Mouse (Mus musculus): ENCODE results near the gene Prc1. TPM values are rescaled to one million over a fixed set of nuclear protein-coding genes. Genes with fewer than 3 reads are reported as not detected.

Prc1 gene
- 5.7 and 6.1 TPM in 2 replicates for total RNA-seq (2017)

DNA sequence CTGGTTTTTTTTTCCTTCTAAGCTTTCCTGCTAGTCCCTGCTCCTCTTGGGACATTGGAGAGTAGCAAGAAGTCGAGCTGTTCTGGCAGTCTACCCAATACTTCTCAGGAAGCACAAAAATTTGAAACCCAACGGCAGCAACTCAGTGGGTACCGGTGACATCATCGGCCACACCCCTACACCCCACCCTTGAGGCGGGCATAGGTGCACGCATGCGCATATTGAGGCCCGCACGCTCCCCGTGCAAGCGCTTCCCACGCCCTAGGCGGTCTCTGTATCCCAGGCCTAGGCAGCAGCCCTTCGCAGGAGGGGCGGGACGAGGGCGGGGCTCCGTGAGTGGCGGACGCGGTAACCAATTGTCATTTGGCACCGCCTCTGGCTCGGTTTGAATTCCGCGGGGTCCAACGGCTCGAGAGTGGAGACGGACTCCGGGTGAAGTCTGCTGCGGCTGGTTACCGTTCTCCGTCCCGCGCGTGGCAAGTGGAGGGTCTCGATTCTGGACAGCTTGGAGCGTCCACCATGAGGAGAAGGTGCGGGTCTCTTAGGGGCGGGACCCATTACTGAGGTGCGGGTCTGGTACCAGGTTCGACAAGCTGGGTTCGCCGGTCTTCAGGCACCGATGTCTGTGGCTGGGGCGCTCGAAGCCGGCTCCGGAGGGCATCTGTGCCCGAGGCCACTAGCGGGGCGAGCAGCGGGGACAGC, at the start of gene Prc1:
Gene Prc1 (plus strand): TSS at position 389 of the 702 bp plus-strand sequence.
- ATAC-seq (ENCODE audit: extremely low read depth, insufficient number of reproducible peaks, low FRiP score, poor library complexity, severe bottlenecking) = peak; percentile 99

DNA sequence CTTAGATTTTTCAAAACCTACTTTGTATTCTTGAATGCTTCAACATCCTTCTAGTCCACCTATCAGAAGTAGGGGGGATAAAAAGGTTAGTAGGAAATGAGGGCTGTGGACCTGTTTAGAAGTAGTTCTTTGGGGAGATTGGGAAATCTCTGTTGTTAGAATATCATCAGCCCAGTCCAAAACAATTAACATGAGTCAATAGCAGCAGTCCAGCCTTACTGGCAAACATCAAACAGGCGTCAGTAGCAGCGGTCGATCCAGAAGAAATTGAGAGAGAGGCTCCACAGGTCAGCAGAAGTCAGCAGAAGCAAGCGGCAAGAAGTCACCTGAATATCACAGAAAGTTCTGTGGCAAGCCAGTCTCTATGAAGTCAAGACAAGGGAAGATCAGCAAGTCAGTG, 49.4 kb upstream of the Prc1 start:
- ATAC-seq (ENCODE audit: extremely low read depth, insufficient number of reproducible peaks, low FRiP score, poor library complexity, severe bottlenecking) = no peak

GRCm38 (mm10) chr7:80246148-80246721, 48.0 kb upstream of the Prc1 start, which contains the start of gene Ttll13:
Gene Ttll13, plus strand, starts transcription at chr7:80246376.
- ATAC-seq (ENCODE audit: extremely low read depth, insufficient number of reproducible peaks, low FRiP score, poor library complexity, severe bottlenecking) = peak; percentile 99

GRCm38 (mm10) chr7:80246859-80247258, 47.4 kb upstream of the Prc1 start:
- no peak for ATAC-seq (ENCODE audit: extremely low read depth, insufficient number of reproducible peaks, low FRiP score, poor library complexity, severe bottlenecking)

DNA sequence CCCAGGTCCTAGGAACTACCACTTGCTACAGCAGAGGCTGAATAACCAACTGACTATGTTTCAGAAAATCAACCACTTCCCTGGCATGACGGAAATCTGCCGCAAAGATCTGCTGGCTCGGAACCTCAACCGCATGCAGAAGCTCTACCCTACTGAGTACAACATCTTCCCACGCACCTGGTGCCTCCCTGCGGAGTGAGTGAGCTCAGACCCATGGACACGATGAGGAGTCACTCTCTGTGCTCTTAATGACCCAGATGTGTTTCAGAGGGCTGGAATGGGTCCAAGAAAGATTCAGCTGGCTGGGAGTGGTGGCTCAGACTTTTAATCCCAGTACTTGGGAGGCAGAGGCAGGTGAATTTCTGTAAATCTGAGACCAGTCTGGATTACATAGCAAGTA, 41.8 kb upstream of the Prc1 start:
- no peak for ATAC-seq (ENCODE audit: extremely low read depth, insufficient number of reproducible peaks, low FRiP score, poor library complexity, severe bottlenecking)

- no peak for ATAC-seq (ENCODE audit: extremely low read depth, insufficient number of reproducible peaks, low FRiP score, poor library complexity, severe bottlenecking)
These were observed 41.4 kb upstream of the Prc1 start for GRCm38 (mm10) chr7:80252886-80253285.

- no peak for ATAC-seq (ENCODE audit: extremely low read depth, insufficient number of reproducible peaks, low FRiP score, poor library complexity, severe bottlenecking)
These were observed 38.3 kb upstream of the Prc1 start for GRCm38 (mm10) chr7:80255981-80256380.

- ATAC-seq (ENCODE audit: extremely low read depth, insufficient number of reproducible peaks, low FRiP score, poor library complexity, severe bottlenecking) = no peak
These were observed 36.5 kb upstream of the Prc1 start for GRCm38 (mm10) chr7:80257706-80258105.

DNA sequence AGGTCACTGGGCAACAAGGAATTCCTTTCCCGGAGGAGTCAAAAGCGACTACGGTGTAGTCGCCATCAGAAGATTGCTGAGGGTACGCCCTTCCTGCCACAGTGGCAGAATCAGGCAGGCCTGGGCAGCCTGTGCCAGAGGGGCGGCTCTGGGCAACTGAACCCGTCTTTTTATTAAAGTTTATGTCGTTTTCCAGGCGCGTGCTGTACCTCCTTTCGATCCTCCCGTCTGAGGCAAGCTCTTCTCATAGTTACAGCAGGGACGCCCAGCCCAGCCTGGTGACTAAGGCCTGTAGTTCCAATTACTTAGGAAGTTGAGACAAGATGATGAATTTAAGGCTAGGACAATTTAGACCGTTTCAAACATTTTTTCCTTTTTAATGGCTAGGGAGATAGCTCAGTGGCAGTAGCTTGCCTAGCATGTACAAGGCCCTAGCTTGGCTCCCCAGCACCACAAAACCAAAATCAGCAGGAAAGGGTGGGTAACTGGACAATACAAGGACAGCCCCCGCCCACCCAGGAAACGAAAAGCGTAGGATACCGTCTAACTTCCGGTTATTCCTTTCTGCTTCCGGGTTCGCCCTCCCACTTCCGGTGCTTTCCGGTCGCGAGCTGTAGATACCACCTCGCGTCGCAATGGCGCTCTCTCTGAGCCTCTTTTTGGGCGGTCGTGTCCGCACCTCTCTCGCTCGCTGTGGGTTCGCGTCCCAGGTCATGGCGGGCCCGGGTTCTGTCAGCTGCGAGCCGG, 33.5 kb upstream of the Prc1 start, which contains the start of gene Ngrn:
Gene Ngrn (plus strand): TSS at position 591 of the 747 bp plus-strand sequence.
- peak; percentile 88 for ATAC-seq (ENCODE audit: extremely low read depth, insufficient number of reproducible peaks, low FRiP score, poor library complexity, severe bottlenecking)

GRCm38 (mm10) chr7:80261372-80261990, 32.8 kb upstream of the Prc1 start:
- ATAC-seq (ENCODE audit: extremely low read depth, insufficient number of reproducible peaks, low FRiP score, poor library complexity, severe bottlenecking) = peak; percentile 30; the same call in 1 of the 2 replicates

GRCm38 (mm10) chr7:80264606-80265005, 29.6 kb upstream of the Prc1 start:
- no peak for ATAC-seq (ENCODE audit: extremely low read depth, insufficient number of reproducible peaks, low FRiP score, poor library complexity, severe bottlenecking)

GRCm38 (mm10) chr7:80267764-80268163, 26.5 kb upstream of the Prc1 start:
- ATAC-seq (ENCODE audit: extremely low read depth, insufficient number of reproducible peaks, low FRiP score, poor library complexity, severe bottlenecking) = no peak

- ATAC-seq (ENCODE audit: extremely low read depth, insufficient number of reproducible peaks, low FRiP score, poor library complexity, severe bottlenecking) = peak; percentile 82
These were observed 25.1 kb upstream of the Prc1 start, which contains the start of gene Vps33b for GRCm38 (mm10) chr7:80268897-80269750. Gene Vps33b, plus strand, starts transcription at chr7:80269649.

DNA sequence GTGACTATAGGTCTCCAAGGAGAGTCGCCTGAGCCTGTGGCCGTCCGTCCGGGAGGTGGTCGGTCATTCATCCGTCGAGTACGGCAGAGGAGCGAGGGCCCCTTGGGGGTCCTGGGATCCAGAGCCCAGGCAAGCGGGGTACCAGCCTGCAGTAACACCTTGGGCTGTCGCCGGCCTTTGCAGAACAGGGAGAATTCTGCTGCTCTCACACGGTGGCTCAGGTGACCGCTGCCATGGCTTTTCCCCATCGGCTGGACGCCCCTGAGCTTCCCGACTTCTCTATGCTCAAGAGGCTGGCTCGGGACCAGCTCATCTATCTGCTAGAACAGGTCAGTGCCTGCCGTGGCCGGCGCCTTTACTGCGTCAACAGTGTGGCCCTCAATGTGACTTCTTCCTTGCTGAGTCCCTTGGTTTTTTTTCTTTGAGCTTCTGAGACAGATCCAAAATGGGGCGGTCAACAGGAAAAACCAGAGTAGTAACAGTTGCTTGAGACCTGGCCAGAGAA, 24.4 kb upstream of the Prc1 start:
- ATAC-seq (ENCODE audit: extremely low read depth, insufficient number of reproducible peaks, low FRiP score, poor library complexity, severe bottlenecking) = peak; percentile 10; the same call in 1 of the 2 replicates

- no peak for ATAC-seq (ENCODE audit: extremely low read depth, insufficient number of reproducible peaks, low FRiP score, poor library complexity, severe bottlenecking)
These were observed 20.8 kb upstream of the Prc1 start for GRCm38 (mm10) chr7:80273456-80273855.

DNA sequence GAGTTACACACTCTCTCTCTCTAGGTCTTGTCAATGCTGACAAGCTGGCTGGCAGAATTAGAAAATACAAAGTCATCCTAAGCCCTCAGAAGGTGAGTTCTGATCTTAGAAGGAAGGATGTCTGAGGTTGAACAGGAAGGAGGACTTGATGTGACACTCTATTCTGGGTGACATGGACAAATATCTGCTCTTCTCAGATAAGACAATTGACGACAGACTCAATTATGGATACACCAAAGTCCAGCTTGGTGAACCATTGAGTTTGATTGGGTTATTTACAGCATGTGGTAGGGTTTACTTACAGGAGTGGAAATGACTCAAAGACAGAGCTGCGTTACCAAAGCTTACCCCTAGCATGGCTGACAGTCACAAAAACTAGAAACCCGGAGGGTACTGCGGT, 17.9 kb upstream of the Prc1 start:
- no peak for ATAC-seq (ENCODE audit: extremely low read depth, insufficient number of reproducible peaks, low FRiP score, poor library complexity, severe bottlenecking)

DNA sequence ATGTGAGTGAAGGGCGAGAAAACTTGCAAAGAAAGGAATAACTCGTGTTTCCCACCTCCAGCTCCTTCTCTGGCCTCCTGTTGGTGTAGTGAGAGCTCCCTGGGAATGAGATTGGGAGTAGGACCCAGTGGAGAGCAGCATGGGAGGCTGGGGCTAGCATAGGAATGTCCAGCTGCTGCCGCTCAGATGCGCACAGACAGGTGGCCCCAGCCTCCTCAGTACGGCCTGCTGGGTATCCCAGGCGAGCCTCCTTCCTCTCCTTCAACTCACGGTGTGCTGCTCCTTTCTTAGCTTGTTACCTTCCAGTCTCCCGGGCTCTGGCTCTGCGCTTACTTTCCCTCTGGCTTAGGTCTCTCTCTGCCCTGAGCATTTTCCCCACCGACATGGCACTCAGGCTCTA, 14.2 kb upstream of the Prc1 start:
- no peak for ATAC-seq (ENCODE audit: extremely low read depth, insufficient number of reproducible peaks, low FRiP score, poor library complexity, severe bottlenecking)

DNA sequence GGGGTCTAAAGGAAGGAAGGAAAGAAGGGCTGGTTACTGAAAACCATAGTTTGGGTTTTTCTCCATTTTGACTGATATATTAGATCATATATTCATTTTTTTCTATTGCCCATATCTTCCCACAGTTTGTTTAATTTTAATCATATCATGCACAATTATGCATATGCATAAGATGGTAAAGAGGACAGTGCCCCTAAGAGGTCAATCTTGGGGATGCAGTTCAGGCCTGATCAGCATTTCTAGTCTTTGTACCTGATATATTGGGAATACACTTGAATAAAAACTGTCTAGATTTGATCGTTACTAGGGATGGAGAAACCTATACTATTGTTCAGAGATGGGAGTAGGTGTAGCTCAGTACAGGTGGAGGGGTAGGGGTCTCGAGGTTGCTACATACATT, 13.3 kb upstream of the Prc1 start:
- no peak for ATAC-seq (ENCODE audit: extremely low read depth, insufficient number of reproducible peaks, low FRiP score, poor library complexity, severe bottlenecking)

Data from neutrophil, adult 5-6 weeks (primary cell).